Mouse (Mus musculus): ENCODE measurements around the gene Wrap73. TPM values are rescaled to one million over a fixed set of nuclear protein-coding genes. Genes with fewer than 3 reads are reported as not detected.

The Wrap73 gene
- polyA plus RNA-seq, 2 experiments = 15.8 to 25.9 TPM

GRCm38 (mm10) chr4:154186002-154186537, 43.9 kb downstream of the Wrap73 start:
- H3K27ac ChIP-seq = no peak overlapping the region
- H3K9me3 ChIP-seq (ENCODE audit: control insufficient read depth, low read length) = no peaks in the 10 kb centered on the region
- H3K27me3 ChIP-seq (ENCODE audit: control insufficient read depth, insufficient read depth, low read length) = no peaks in the 10 kb centered on the region
- ATAC-seq (ENCODE audit: insufficient read depth) (peak; percentile 22; the same call in 1 of the 2 replicates), DNase-seq (ENCODE audit: low read depth in 3 of 3, low spot score in 3 of 3) (no peak)
- no peak for TF ChIP-seq EP300 (IDR thresholded peaks at IDR 0.05; ENCODE audit: low read depth)
- no peak for TF ChIP-seq CTCF (IDR thresholded peaks at IDR 0.05; ENCODE audit: low read depth)
- no peak overlapping the region for H3K9ac ChIP-seq (replicated peaks)
- H3K4me3 ChIP-seq (ENCODE audit: insufficient read depth in 1 of 2, low read depth in 2 of 2, low read length in 2 of 2) = no peak overlapping the region
- no peaks in the 10 kb centered on the region for H3K4me1 ChIP-seq (replicated peaks; ENCODE audit: control insufficient read depth in 2 of 2, insufficient read depth in 2 of 2, low read length in 1 of 2)
- H3K4me2 ChIP-seq (ENCODE audit: low read depth) = no peak overlapping the region
- no peaks in the 10 kb centered on the region for H3K36me3 ChIP-seq (replicated peaks; ENCODE audit: control insufficient read depth, insufficient read depth, low read depth)
- WGBS (ENCODE audit: insufficient replicate concordance) = 39% methylated on average over 11 of the region's 11 CpGs

- no peak for TF ChIP-seq EP300 (IDR thresholded peaks at IDR 0.05; ENCODE audit: low read depth)
- TF ChIP-seq CTCF (IDR thresholded peaks at IDR 0.05; ENCODE audit: low read depth) = no peak
- Histone ChIP-seq H3K4me2 (ENCODE audit: low read depth) (no peak overlapping the region), H3K27me3 (ENCODE audit: control insufficient read depth, insufficient read depth, low read length) (no peaks in the 10 kb centered on the region), H3K9me3 (ENCODE audit: control insufficient read depth, low read length) (no peaks in the 10 kb centered on the region), H3K27ac (no peak overlapping the region), H3K4me3 (ENCODE audit: insufficient read depth in 1 of 2, low read depth in 2 of 2, low read length in 2 of 2) (no peak overlapping the region), H3K9ac (replicated peaks) (no peak overlapping the region), H3K4me1 (replicated peaks; ENCODE audit: control insufficient read depth in 2 of 2, insufficient read depth in 2 of 2, low read length in 1 of 2) (no peaks in the 10 kb centered on the region), H3K36me3 (replicated peaks; ENCODE audit: control insufficient read depth, insufficient read depth, low read depth) (no peaks in the 10 kb centered on the region)
- WGBS (ENCODE audit: insufficient replicate concordance) = 13% methylated on average over 8 of the region's 8 CpGs
- ATAC-seq (ENCODE audit: insufficient read depth) (no peak), DNase-seq (ENCODE audit: low read depth in 3 of 3, low spot score in 3 of 3) (no peak)
Observed at GRCm38 (mm10) chr4:154188948-154189347, 46.8 kb downstream of the Wrap73 start.

- Histone ChIP-seq H3K36me3 (replicated peaks; ENCODE audit: control insufficient read depth, insufficient read depth, low read depth) (no peaks in the 10 kb centered on the region), H3K4me1 (replicated peaks; ENCODE audit: control insufficient read depth in 2 of 2, insufficient read depth in 2 of 2, low read length in 1 of 2) (no peaks in the 10 kb centered on the region), H3K4me2 (ENCODE audit: low read depth) (no peak overlapping the region), H3K4me3 (ENCODE audit: insufficient read depth in 1 of 2, low read depth in 2 of 2, low read length in 2 of 2) (no peak overlapping the region), H3K9me3 (ENCODE audit: control insufficient read depth, low read length) (no peaks in the 10 kb centered on the region), H3K27ac (no peak overlapping the region), H3K9ac (replicated peaks) (no peak overlapping the region), H3K27me3 (ENCODE audit: control insufficient read depth, insufficient read depth, low read length) (no peaks in the 10 kb centered on the region)
- no peak for ATAC-seq (ENCODE audit: insufficient read depth)
- no peak for DNase-seq (ENCODE audit: low read depth in 3 of 3, low spot score in 3 of 3)
- TF ChIP-seq CTCF (IDR thresholded peaks at IDR 0.05; ENCODE audit: low read depth) (no peak), EP300 (IDR thresholded peaks at IDR 0.05; ENCODE audit: low read depth) (no peak)
- WGBS (ENCODE audit: insufficient replicate concordance) = 59% methylated on average over 6 of the region's 6 CpGs
Observed at GRCm38 (mm10) chr4:154197961-154198360, 55.8 kb downstream of the Wrap73 start.

DNA sequence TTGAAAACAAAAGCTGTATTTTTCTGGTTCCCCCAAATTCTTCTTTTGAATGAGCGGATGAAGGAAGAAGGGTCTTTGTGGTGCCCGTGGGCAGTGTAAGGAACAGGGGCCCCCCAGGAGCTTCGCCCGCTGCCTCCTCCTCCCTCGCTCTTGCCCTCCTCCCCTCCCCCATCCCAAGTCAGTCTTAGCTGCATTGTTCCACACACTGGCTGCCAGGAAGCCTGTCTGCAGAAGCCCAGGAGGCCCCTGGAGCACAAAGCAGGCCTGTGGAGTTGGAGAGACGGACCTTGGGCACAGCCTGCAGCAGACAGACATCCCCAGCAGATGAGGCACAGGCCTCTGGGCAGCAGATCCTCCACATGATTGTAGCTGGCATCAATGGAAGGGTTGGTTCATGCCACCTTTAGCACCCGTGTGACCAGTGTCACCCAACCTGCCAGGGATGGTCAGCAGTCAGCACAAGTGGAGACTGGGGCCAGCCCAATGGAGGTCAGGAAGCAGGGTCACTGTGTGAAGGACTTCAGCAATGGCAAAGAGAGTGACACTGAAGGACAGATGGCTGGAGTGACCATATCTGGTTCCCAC, 56.3 kb downstream of the Wrap73 start:
- Histone ChIP-seq H3K4me2 (ENCODE audit: low read depth) (no peak overlapping the region), H3K4me1 (replicated peaks; ENCODE audit: control insufficient read depth in 2 of 2, insufficient read depth in 2 of 2, low read length in 1 of 2) (no peaks in the 10 kb centered on the region), H3K27ac (no peak overlapping the region), H3K9ac (replicated peaks) (no peak overlapping the region), H3K9me3 (ENCODE audit: control insufficient read depth, low read length) (no peaks in the 10 kb centered on the region), H3K27me3 (ENCODE audit: control insufficient read depth, insufficient read depth, low read length) (no peaks in the 10 kb centered on the region), H3K36me3 (replicated peaks; ENCODE audit: control insufficient read depth, insufficient read depth, low read depth) (no peaks in the 10 kb centered on the region), H3K4me3 (ENCODE audit: insufficient read depth in 1 of 2, low read depth in 2 of 2, low read length in 2 of 2) (no peak overlapping the region)
- no peak for TF ChIP-seq CTCF (IDR thresholded peaks at IDR 0.05; ENCODE audit: low read depth)
- TF ChIP-seq EP300 (IDR thresholded peaks at IDR 0.05; ENCODE audit: low read depth) = no peak
- ATAC-seq (ENCODE audit: insufficient read depth) = no peak
- DNase-seq (ENCODE audit: low read depth in 3 of 3, low spot score in 3 of 3) = no peak
- 46% methylated on average over 7 of the region's 7 CpGs for WGBS (ENCODE audit: insufficient replicate concordance)

DNA sequence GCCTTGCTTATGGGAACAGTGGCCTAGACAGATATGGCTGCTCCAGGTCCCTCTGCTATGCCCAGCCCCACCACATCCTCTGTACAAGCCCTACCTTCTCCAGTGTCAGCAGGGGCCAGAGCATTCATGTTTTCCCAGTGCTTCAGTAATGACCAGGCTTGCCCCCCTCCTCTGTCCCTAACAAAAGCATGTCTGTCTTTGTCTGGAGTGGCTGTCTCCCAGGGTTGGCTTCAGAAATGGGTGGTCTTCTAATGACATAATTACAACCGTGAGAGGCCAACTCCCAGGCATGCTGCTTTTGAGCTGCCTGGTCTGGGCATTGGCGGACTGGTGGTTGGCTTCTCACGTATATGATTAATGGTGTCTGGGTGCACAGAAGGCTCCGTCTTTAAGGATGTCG, 59.3 kb downstream of the Wrap73 start:
- TF ChIP-seq CTCF (IDR thresholded peaks at IDR 0.05; ENCODE audit: low read depth) = no peak
- TF ChIP-seq EP300 (IDR thresholded peaks at IDR 0.05; ENCODE audit: low read depth) = no peak
- H3K9me3 ChIP-seq (ENCODE audit: control insufficient read depth, low read length) = no peaks in the 10 kb centered on the region
- WGBS (ENCODE audit: insufficient replicate concordance) = 69% methylated on average over 5 of the region's 5 CpGs

More for the DNA sequence above, 59.3 kb downstream of the Wrap73 start:
- DNase-seq (ENCODE audit: low read depth in 3 of 3, low spot score in 3 of 3) (no peak), ATAC-seq (ENCODE audit: insufficient read depth) (no peak)
- no peaks in the 10 kb centered on the region for H3K27me3 ChIP-seq (ENCODE audit: control insufficient read depth, insufficient read depth, low read length)
- no peak overlapping the region for H3K4me3 ChIP-seq (ENCODE audit: insufficient read depth in 1 of 2, low read depth in 2 of 2, low read length in 2 of 2)
- H3K4me1 ChIP-seq (replicated peaks; ENCODE audit: control insufficient read depth in 2 of 2, insufficient read depth in 2 of 2, low read length in 1 of 2) = no peaks in the 10 kb centered on the region
- H3K4me2 ChIP-seq (ENCODE audit: low read depth) = no peak overlapping the region
- H3K36me3 ChIP-seq (replicated peaks; ENCODE audit: control insufficient read depth, insufficient read depth, low read depth) = no peaks in the 10 kb centered on the region
- H3K27ac ChIP-seq = no peak overlapping the region
- H3K9ac ChIP-seq (replicated peaks) = no peak overlapping the region

Data from liver, embryonic 14.5 days (tissue).